Mouse (Mus musculus) testis, adult 2 months (tissue): ENCODE results near the gene Pnpo.

Experiments used
- CTCF ChIP-seq: fragments of 200-500 bp; IDR thresholded peaks from 2 replicates; pipeline ENCODE4 v1.5.1; 2012; ENCODE audit warnings: low read depth, mild to moderate bottlenecking, inconsistent platforms, low read length, moderate library complexity; ENCODE audit not compliant: control insufficient read depth, insufficient read depth, insufficient replicate concordance
- POLR2A ChIP-seq: fragments of 200-500 bp; IDR thresholded peaks from 2 replicates; pipeline ENCODE4 v1.6.1; 2012; ENCODE audit warnings: low read depth, mild to moderate bottlenecking, inconsistent platforms, low read length, moderate library complexity; ENCODE audit not compliant: control insufficient read depth

- TF ChIP-seq CTCF (no peak), POLR2A (no peak)
Observed at GRCm38 (mm10) chr11:96891784-96892527, 51.8 kb downstream of the Pnpo start.
